In genomic region chr8:71130411-71131261, GRCm38 (mm10) we compare ENCODE assay signal across 9 mouse cellular contexts.
A peak's percentile ranks its signal among the peaks of the same experiment; 100 is the strongest.
DNase-seq lines count a peak whose midpoint lies in the region; ATAC-seq and TF ChIP-seq lines count a peak whose summit lies in the region.
"Had no signal": no experiment of that assay in that cellular context is flagged by ENCODE, and none has a peak within 500 bp of the region (broad histone marks: within the 10 kb centered on the region; RNA-seq: fewer than 3 reads in every experiment).

No protein-coding gene starts in this region.

- no peak overlapping the region for H3K4me3 ChIP-seq in forebrain, embryonic 12.5 days (replicated peaks)
- H3K4me3 ChIP-seq in forebrain, postnatal 0 days (ENCODE audit: low read depth, low read length), result no peak overlapping the region
- H3K4me3 ChIP-seq in lung, embryonic 16.5 days (ENCODE audit: low read length), result no peak overlapping the region
- H3K4me3 ChIP-seq in lung, adult 2 months (replicated peaks; ENCODE audit: extremely low read depth, low read depth, low read length), result no peak overlapping the region
- H3K4me3 ChIP-seq in limb, embryonic 12.5 days (replicated peaks), result no peak overlapping the region
- H3K4me3 ChIP-seq in stomach, embryonic 16.5 days (replicated peaks; ENCODE audit: low read length), result no peak overlapping the region

- no peak for TF ChIP-seq POLR2A in lung, adult 2 months (IDR thresholded peaks at IDR 0.05; ENCODE audit: borderline replicate concordance, extremely low read depth, low read depth, low read length)

- no peak overlapping the region for H3K9ac ChIP-seq in forebrain, embryonic 12.5 days
- no peak overlapping the region for H3K9ac ChIP-seq in forebrain, postnatal 0 days
- H3K9ac ChIP-seq in lung, embryonic 16.5 days (ENCODE audit: low read length), result no peak overlapping the region
- H3K9ac ChIP-seq in limb, embryonic 12.5 days (replicated peaks), result no peak overlapping the region
- no peak overlapping the region for H3K9ac ChIP-seq in stomach, embryonic 16.5 days (ENCODE audit: low read length)

- no peak overlapping the region for H3K27ac ChIP-seq in forebrain, embryonic 12.5 days
- H3K27ac ChIP-seq in forebrain, postnatal 0 days (ENCODE audit: low read depth, low read length), result no peak overlapping the region
- H3K27ac ChIP-seq in lung, embryonic 16.5 days (ENCODE audit: low read length), result no peak overlapping the region
- no peak overlapping the region for H3K27ac ChIP-seq in limb, embryonic 12.5 days
- no peak overlapping the region for H3K27ac ChIP-seq in stomach, embryonic 16.5 days (ENCODE audit: low read length)

- no peaks in the 10 kb centered on the region for H3K27me3 ChIP-seq in forebrain, embryonic 12.5 days
- H3K27me3 ChIP-seq in forebrain, postnatal 0 days (ENCODE audit: insufficient read depth, low read length), result no peaks in the 10 kb centered on the region
- H3K27me3 ChIP-seq in lung, embryonic 16.5 days (ENCODE audit: control insufficient read depth, insufficient read depth, low read depth, low read length), result no peaks in the 10 kb centered on the region
- H3K27me3 ChIP-seq in limb, embryonic 12.5 days, result no peaks in the 10 kb centered on the region
- no peaks in the 10 kb centered on the region for H3K27me3 ChIP-seq in stomach, embryonic 16.5 days (ENCODE audit: control insufficient read depth, insufficient read depth, low read length)

- no peaks in the 10 kb centered on the region for H3K9me3 ChIP-seq in forebrain, embryonic 12.5 days
- no peaks in the 10 kb centered on the region for H3K9me3 ChIP-seq in forebrain, postnatal 0 days (ENCODE audit: low read length)
- H3K9me3 ChIP-seq in lung, embryonic 16.5 days (ENCODE audit: control insufficient read depth, low read length), result no peaks in the 10 kb centered on the region
- no peaks in the 10 kb centered on the region for H3K9me3 ChIP-seq in limb, embryonic 12.5 days
- no peaks in the 10 kb centered on the region for H3K9me3 ChIP-seq in stomach, embryonic 16.5 days (replicated peaks; ENCODE audit: control insufficient read depth, low read length)

- H3K36me3 ChIP-seq in forebrain, embryonic 12.5 days (replicated peaks), result no peaks in the 10 kb centered on the region
- no peaks in the 10 kb centered on the region for H3K36me3 ChIP-seq in forebrain, postnatal 0 days (ENCODE audit: insufficient read depth)
- no peaks in the 10 kb centered on the region for H3K36me3 ChIP-seq in lung, embryonic 16.5 days (ENCODE audit: control insufficient read depth, insufficient read depth, low read length)
- H3K36me3 ChIP-seq in limb, embryonic 12.5 days, result no peaks in the 10 kb centered on the region
- H3K36me3 ChIP-seq in stomach, embryonic 16.5 days (ENCODE audit: control insufficient read depth, insufficient read depth, low read length), result no peaks in the 10 kb centered on the region

- WGBS in forebrain, embryonic 12.5 days, result 67% methylated on average over 4 of the region's 4 CpGs
- WGBS in forebrain, postnatal 0 days, result 60% methylated on average over 4 of the region's 4 CpGs
- 59% methylated on average over 4 of the region's 4 CpGs for WGBS in lung, embryonic 16.5 days
- 58% methylated on average over 4 of the region's 4 CpGs for WGBS in lung, adult 2 months
- WGBS in limb, embryonic 12.5 days, result 66% methylated on average over 4 of the region's 4 CpGs
- WGBS in stomach, embryonic 16.5 days, result 62% methylated on average over 4 of the region's 4 CpGs

- DNase-seq in forebrain, postnatal 0 days, result no peak
- no peak for DNase-seq in lung, adult 2 months
- DNase-seq in left cerebral cortex, adult 11 months (ENCODE audit: low spot score), result no peak
- DNase-seq: B cell, adult 2 months had no signal

- no peak for TF ChIP-seq CTCF in forebrain, postnatal 0 days (IDR thresholded peaks at IDR 0.05; ENCODE audit: low read depth)
- TF ChIP-seq CTCF in lung, adult 2 months (IDR thresholded peaks at IDR 0.05; ENCODE audit: insufficient read depth, low read length), result no peak

- H3K4me1 ChIP-seq in forebrain, embryonic 12.5 days, result no peaks in the 10 kb centered on the region
- no peaks in the 10 kb centered on the region for H3K4me1 ChIP-seq in forebrain, postnatal 0 days (ENCODE audit: insufficient read depth)
- H3K4me1 ChIP-seq in lung, embryonic 16.5 days (replicated peaks; ENCODE audit: control insufficient read depth, insufficient read depth, low read length), result no peaks in the 10 kb centered on the region
- H3K4me1 ChIP-seq in lung, adult 2 months (ENCODE audit: control insufficient read depth, insufficient read depth, low read length), result no peaks in the 10 kb centered on the region
- H3K4me1 ChIP-seq in limb, embryonic 12.5 days (replicated peaks), result no peaks in the 10 kb centered on the region
- no peaks in the 10 kb centered on the region for H3K4me1 ChIP-seq in stomach, embryonic 16.5 days (ENCODE audit: control insufficient read depth, insufficient read depth, low read length)

- peak; percentile 70 for ATAC-seq in forebrain, embryonic 12.5 days (ENCODE audit: low FRiP score)
- no peak; the same call in 1 of the 2 replicates for ATAC-seq in forebrain, postnatal 0 days
- ATAC-seq in lung, embryonic 16.5 days (ENCODE audit: low read depth), result peak; percentile 28; the same call in 1 of the 2 replicates
- ATAC-seq in limb, embryonic 12.5 days (ENCODE audit: insufficient number of reproducible peaks, insufficient read depth, low FRiP score, low TSS enrichment, low read depth), result peak; percentile 56; the same call in 1 of the 2 replicates
- ATAC-seq in stomach, embryonic 16.5 days (ENCODE audit: insufficient read depth, low FRiP score), result peak; percentile 74
- ATAC-seq in activated CD4-positive, CD25-positive, alpha-beta regulatory T cell, adult 4 months, result no peak

- no peak overlapping the region for H3K4me2 ChIP-seq in forebrain, embryonic 12.5 days
- H3K4me2 ChIP-seq in forebrain, postnatal 0 days (ENCODE audit: low read depth), result no peak overlapping the region
- H3K4me2 ChIP-seq in lung, embryonic 16.5 days (ENCODE audit: low read depth, low read length), result no peak overlapping the region
- H3K4me2 ChIP-seq in limb, embryonic 12.5 days, result no peak overlapping the region
- H3K4me2 ChIP-seq in stomach, embryonic 16.5 days (ENCODE audit: low read depth, low read length), result no peak overlapping the region

Comparison
In these comparisons a context has a peak if more than half of its experiments do, and no peak if none do; other contexts are left out.
1. ATAC-seq: peak in forebrain, embryonic 12.5 days (single experiment), lung, embryonic 16.5 days (single experiment), limb, embryonic 12.5 days (single experiment) and stomach, embryonic 16.5 days (single experiment); none in forebrain, postnatal 0 days (single experiment) and activated CD4-positive, CD25-positive, alpha-beta regulatory T cell, adult 4 months (single experiment).